Mouse (Mus musculus): Measurements from ENCODE around the gene Ulk4.

The Ulk4 gene

GRCm38 (mm10) chr9:121107643-121108042 lies 169.4 kb downstream of the Ulk4 start:
- DNase-seq (ENCODE audit: low read depth): no peak

GRCm38 (mm10) chr9:121107101-121107500 lies 169.9 kb downstream of the Ulk4 start:
- DNase-seq (ENCODE audit: low read depth): no peak

GRCm38 (mm10) chr9:121101516-121101915 lies 175.5 kb downstream of the Ulk4 start:
- no peak for DNase-seq (ENCODE audit: low read depth)

GRCm38 (mm10) chr9:121099453-121099852 lies 177.5 kb downstream of the Ulk4 start:
- no peak for DNase-seq (ENCODE audit: low read depth)

GRCm38 (mm10) chr9:121093760-121094159 lies 183.2 kb downstream of the Ulk4 start:
- no peak for DNase-seq (ENCODE audit: low read depth)

- DNase-seq (ENCODE audit: low read depth): no peak
Measured at GRCm38 (mm10) chr9:121092568-121092967, 184.4 kb downstream of the Ulk4 start.

- DNase-seq (ENCODE audit: low read depth): no peak
Measured at GRCm38 (mm10) chr9:121091016-121091735, 185.8 kb downstream of the Ulk4 start.

GRCm38 (mm10) chr9:121087661-121088060 lies 189.3 kb downstream of the Ulk4 start:
- no peak for DNase-seq (ENCODE audit: low read depth)

GRCm38 (mm10) chr9:121084191-121084590 lies 192.8 kb downstream of the Ulk4 start:
- no peak for DNase-seq (ENCODE audit: low read depth)

GRCm38 (mm10) chr9:121080834-121081233 lies 196.2 kb downstream of the Ulk4 start:
- DNase-seq (ENCODE audit: low read depth): no peak

- no peak for DNase-seq (ENCODE audit: low read depth)
Measured at GRCm38 (mm10) chr9:121080413-121080812, 196.6 kb downstream of the Ulk4 start.

GRCm38 (mm10) chr9:121079388-121080088 lies 197.5 kb downstream of the Ulk4 start:
- no peak for DNase-seq (ENCODE audit: low read depth)

- DNase-seq (ENCODE audit: low read depth): no peak
Measured at GRCm38 (mm10) chr9:121076291-121076690, 200.7 kb downstream of the Ulk4 start.

GRCm38 (mm10) chr9:121075246-121075645 lies 201.8 kb downstream of the Ulk4 start:
- DNase-seq (ENCODE audit: low read depth): no peak

GRCm38 (mm10) chr9:121074726-121075125 lies 202.3 kb downstream of the Ulk4 start:
- DNase-seq (ENCODE audit: low read depth): no peak

- DNase-seq (ENCODE audit: low read depth): no peak
Measured at GRCm38 (mm10) chr9:121072127-121072757, 204.8 kb downstream of the Ulk4 start.

GRCm38 (mm10) chr9:121071461-121072126 lies 205.4 kb downstream of the Ulk4 start:
- DNase-seq (ENCODE audit: low read depth): no peak

GRCm38 (mm10) chr9:121071050-121071449 lies 205.9 kb downstream of the Ulk4 start:
- no peak for DNase-seq (ENCODE audit: low read depth)

GRCm38 (mm10) chr9:121068115-121068514 lies 208.9 kb downstream of the Ulk4 start:
- no peak for DNase-seq (ENCODE audit: low read depth)

GRCm38 (mm10) chr9:121067043-121067442 lies 210.0 kb downstream of the Ulk4 start:
- DNase-seq (ENCODE audit: low read depth): no peak

- DNase-seq (ENCODE audit: low read depth): no peak
Measured at GRCm38 (mm10) chr9:121065383-121065978, 211.5 kb downstream of the Ulk4 start.
